Mouse (Mus musculus) spleen, adult 2 months (tissue): ENCODE results near the gene Ttc12.

Experiments
- CTCF ChIP-seq: fragments of 200-500 bp; IDR thresholded peaks from 2 replicates; pipeline ENCODE4 v1.5.1; 2011; ENCODE audit warnings: mild to moderate bottlenecking, inconsistent platforms; ENCODE audit not compliant: insufficient read depth, insufficient read length, insufficient replicate concordance; ENCODE audit errors: extremely low read depth
- POLR2A ChIP-seq: fragments of 200-500 bp; IDR thresholded peaks from 2 replicates; pipeline ENCODE4 v1.6.1; 2011; ENCODE audit warnings: low read depth, low read length, inconsistent platforms

GRCm38 (mm10) chr9:49426921-49427320 is 59.1 kb downstream of the Ttc12 start, which contains the start of gene Ankk1:
- no peak for TF ChIP-seq CTCF
- no peak for TF ChIP-seq POLR2A
